31 mouse cellular contexts compared by ENCODE assay signal in the genomic region with DNA sequence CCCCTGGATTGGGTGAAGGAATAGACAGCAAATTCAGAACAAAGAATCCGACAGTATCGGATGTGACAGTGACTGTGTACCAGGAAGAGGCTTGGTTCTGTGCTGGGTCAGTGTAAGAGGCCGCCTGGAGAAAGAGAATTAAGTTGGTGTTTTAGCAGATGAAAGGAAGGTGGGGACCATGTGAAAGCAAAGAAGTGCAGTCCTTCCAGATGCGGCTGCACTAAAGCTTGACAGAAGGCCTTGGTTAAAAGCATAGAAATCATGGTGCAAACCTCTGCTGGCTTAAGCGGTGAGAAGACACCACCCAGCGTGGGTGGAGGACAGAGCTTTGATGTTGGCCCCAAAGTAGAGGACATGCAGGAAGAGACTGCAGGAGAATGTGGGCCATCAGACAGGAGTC. TPM values are rescaled to one million over a fixed set of nuclear protein-coding genes. Genes with fewer than 3 reads are reported as not detected.
"Had no signal": no experiment of that assay in that cellular context is flagged by ENCODE, and none has a peak within 500 bp of the region (broad histone marks: within the 10 kb centered on the region; RNA-seq: fewer than 3 reads in every experiment).

No protein-coding gene starts in this region.

- H3K27me3 ChIP-seq: kidney, embryonic 15.5 days; liver, embryonic 13.5 days; neural tube, embryonic 12.5 days; neural tube, embryonic 15.5 days had no signal

- H3K4me3 ChIP-seq: kidney, embryonic 15.5 days; left cerebral cortex, adult 2 months; liver, embryonic 13.5 days; neural tube, embryonic 12.5 days; neural tube, embryonic 15.5 days had no signal

- H3K9ac ChIP-seq: kidney, embryonic 15.5 days; liver, embryonic 13.5 days; neural tube, embryonic 12.5 days; neural tube, embryonic 15.5 days had no signal

- H3K9me3 ChIP-seq: kidney, embryonic 15.5 days; liver, embryonic 13.5 days; neural tube, embryonic 12.5 days; neural tube, embryonic 15.5 days had no signal

- H3K4me2 ChIP-seq: kidney, embryonic 15.5 days; liver, embryonic 13.5 days; neural tube, embryonic 12.5 days; neural tube, embryonic 15.5 days had no signal

- H3K27ac ChIP-seq: kidney, embryonic 15.5 days; left cerebral cortex, adult 2 months; liver, embryonic 13.5 days; neural tube, embryonic 12.5 days; neural tube, embryonic 15.5 days; stomach, postnatal 0 days had no signal

- H3K36me3 ChIP-seq: kidney, embryonic 15.5 days; liver, embryonic 13.5 days; neural tube, embryonic 12.5 days; neural tube, embryonic 15.5 days had no signal

- DNase-seq: kidney, adult 8-10 months; kidney, postnatal 10 days; kidney, postnatal 36 days; layer of hippocampus, postnatal 36 days; liver, embryonic 13.5 days; lung, adult 2 months; lung, postnatal 14 days; lung, postnatal 4 days; right cerebral cortex, adult 18-20 months; right cerebral cortex, postnatal 14 days; right cerebral cortex, postnatal 4 days; thymus, adult 18-20 months; thymus, postnatal 36 days had no signal

RNA-seq across cellular contexts. Expression of a gene that starts 14.5 kb away (rescaled TPM):
- total RNA-seq: layer of hippocampus, adult 8-10 months; layer of hippocampus, postnatal 10 days; layer of hippocampus, postnatal 36 days; left cerebral cortex, adult 2 months; left cerebral cortex, postnatal 10 days; left cerebral cortex, postnatal 36 days; liver, adult 2 months; megakaryocyte progenitor cell, adult 5-6 weeks; megakaryocyte-erythroid progenitor cell, adult 5-6 weeks had no signal
- polyA plus RNA-seq: kidney, embryonic 15.5 days; limb, embryonic 11.5 days; limb, embryonic 14.5 days; liver, adult 2 months; liver, embryonic 13.5 days; lung, adult 2 months; lung, embryonic 16.5 days; midbrain, embryonic 14.5 days; neural tube, embryonic 12.5 days; neural tube, embryonic 15.5 days; stomach, embryonic 14.5 days; urinary bladder, adult 2 months had no signal
